Mouse (Mus musculus) adipose tissue, adult 10 weeks (tissue): Measurements from ENCODE around the gene Sc5d. TPM values are rescaled to one million over a fixed set of nuclear protein-coding genes. Genes with fewer than 3 reads are reported as not detected.

Experiments used
- polyA plus RNA-seq: library from polyadenylated mRNA; stranded (reverse); fragments of 350-450 nt; fragmentation: Illumina TruSeq; extraction: RNeasy Lipid Tissue Mini Kit (QIAGEN cat#74804); gene quantifications from one replicate; pipeline ENCODE4 v1.2.3, GENCODE M21; 2014; ENCODE audit warnings: low read depth, low replicate concordance

The Sc5d gene
- polyA plus RNA-seq, result 52.0 TPM

DNA sequence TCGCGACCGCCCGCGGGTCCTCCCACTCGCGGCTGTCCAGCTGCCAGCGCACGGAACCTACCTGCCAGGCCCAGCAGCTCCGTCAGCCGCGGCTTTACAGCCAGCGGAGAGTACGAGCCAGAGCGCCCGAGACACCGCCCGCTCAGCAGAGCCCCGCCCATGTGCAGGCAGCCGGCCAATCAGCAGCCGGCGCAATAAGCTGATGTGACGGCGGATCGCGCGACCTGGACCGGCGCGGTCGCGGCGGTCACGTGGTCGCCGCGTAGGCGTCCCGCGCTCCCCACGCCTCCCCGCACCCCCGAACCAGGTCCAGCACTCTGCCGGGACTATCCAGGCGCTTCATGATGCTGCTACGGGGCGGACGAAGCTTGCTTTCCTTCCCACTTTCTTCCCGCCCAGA is at the start of gene Sc5d:
Sc5d (minus strand) TSS at position 112 of the 400 bp plus-strand sequence.

Other genes starting within 250 kb of the Sc5d start
- 10.3 TPM for gene Sorl1, start 140.0 kb downstream of the Sc5d start, polyA plus RNA-seq
- gene Tecta, start 135.7 kb upstream of the Sc5d start, polyA plus RNA-seq, result 31.8 TPM
- gene Tbcel, start 243.6 kb upstream of the Sc5d start, polyA plus RNA-seq, result 14.6 TPM